Mouse (Mus musculus) layer of hippocampus, postnatal 36 days (tissue): Measurements from ENCODE around the gene Parp4. TPM values are rescaled to one million over a fixed set of nuclear protein-coding genes. Genes with fewer than 3 reads are reported as not detected.

Experiments
- DNase-seq, 2 experiments: peaks; one replicate each; pipeline ENCODE4 v3.0.0; 2022
- total RNA-seq, 2 experiments: library from RNA; stranded (reverse); gene quantifications; 2 replicates each; pipeline ENCODE4 v1.2.3; 2021

Gene Parp4
- 1 to 10 TPM; 4.3 to 5.1 TPM for total RNA-seq

DNA sequence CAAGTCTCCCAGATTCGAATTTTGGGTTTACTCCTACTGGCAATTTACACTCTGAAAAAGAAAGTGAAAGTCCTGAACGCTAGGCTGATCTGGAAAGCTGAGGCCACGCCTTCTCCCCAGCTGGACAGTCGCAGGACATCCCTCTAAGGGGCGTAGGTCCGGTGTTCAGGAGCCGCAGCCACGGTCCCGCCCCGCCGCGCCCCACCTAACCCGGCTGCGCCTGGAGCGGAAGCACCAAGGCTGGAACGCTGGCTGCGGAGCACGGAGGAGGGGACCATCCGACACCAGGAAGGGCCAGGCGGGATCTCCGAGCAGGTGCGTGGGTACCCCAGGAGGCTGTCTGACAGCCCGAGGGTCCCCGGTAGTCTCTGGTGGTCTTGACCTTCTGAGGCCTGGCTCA, at the start of gene Parp4, which contains the start of gene Cenpj:
Gene Parp4 (plus strand): TSS at position 204 of the 400 bp plus-strand sequence.
Gene Cenpj (minus strand): TSS at position 10 of the 400 bp plus-strand sequence.
- DNase-seq: peak; percentile 49 to 51

DNA sequence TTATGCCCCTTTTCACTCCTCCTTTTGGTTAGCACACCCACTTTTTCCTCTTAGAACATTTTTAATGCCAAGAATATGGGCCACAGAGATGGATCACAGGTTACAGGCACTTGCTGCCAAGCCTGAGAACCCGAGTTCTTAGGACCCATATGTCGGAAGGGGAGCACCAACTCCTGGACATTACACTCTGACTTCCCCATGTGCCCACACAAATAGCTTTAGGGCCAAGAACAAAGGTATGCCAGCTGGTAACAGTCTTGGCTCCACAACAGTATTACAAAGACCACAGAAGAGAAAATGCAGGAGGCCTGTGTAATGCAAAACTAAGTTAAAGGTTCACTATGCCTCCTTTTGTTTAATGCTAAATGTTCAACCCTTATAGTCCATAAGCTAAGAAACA, 44.6 kb upstream of the Parp4 start:
- DNase-seq: no peak

DNA sequence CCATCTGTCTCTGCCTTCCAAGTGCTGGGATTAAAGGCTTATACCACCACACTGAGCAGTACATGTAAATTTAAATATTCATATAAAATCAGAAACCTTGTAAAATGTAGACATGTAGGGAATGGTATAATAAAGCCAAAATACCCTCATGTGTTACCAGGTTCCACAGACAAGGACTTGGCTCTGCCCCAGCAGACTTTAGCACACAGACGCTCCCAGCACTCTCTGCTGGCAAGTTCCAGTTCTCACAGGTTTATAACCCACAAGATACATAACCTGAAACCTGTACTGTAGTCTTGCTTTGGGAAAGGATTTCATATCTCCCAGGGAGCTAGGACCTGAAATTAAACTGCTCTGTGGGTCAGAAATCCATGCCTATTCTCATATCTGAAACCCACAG, 30.5 kb upstream of the Parp4 start:
- DNase-seq: no peak

DNA sequence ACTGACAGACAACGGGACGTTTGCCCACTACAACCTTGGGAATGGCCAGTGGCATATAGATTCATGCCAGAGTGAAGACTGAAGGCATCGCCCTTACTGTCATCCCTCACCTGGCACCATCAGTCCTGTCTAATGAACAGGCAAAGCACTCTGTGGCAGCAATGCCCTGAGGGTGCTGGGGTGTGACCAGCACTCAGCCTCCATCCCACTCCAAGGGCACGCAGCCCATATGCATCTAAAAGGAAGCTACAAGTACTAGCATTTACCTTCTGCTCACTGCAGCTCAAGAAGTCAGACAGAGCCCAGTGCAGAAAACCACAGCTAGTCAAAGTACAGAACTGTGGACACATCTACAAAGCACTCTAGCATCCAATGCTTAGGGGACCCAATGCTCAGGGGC, 29.9 kb upstream of the Parp4 start:
- no peak for DNase-seq

DNA sequence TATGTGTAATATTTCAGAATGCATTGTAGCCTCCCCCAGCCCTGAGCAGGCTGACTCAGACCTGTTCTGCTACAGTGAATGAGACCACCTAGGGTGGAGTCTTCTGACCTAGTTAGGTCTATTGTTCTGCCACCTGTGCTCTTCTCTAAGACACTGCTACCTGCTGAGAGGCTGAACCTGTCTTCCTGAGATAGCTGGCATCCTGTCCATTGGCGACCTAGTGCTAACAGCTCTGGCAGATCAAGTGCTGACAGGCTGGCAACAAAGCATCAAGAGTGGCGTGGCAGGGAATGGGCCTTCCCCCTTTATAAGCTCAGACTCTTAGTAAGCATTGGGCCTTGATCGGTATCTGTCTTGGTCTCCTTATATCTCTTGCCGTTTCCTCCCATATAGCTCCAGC, 24.5 kb upstream of the Parp4 start:
- DNase-seq: no peak

DNA sequence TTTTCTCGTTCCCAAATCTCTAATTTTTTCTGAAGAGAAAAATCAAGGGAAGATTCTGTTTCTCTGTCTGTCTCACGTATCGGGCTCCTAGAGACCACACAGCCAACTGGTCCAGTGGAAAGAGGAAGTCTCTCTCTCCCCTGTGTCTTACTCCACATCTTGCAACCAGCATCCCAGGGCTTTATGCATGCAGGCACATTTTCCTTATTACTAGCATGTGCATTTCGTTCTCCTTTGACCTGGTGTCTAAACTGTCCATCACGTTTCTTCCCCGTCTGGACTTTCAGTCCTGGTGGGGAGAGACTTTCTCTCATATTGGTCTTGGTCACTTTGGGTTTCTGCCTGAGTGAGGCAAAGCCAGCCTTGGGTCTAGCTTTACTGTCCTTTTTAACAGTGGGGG, 22.5 kb upstream of the Parp4 start:
- no peak for DNase-seq

DNA sequence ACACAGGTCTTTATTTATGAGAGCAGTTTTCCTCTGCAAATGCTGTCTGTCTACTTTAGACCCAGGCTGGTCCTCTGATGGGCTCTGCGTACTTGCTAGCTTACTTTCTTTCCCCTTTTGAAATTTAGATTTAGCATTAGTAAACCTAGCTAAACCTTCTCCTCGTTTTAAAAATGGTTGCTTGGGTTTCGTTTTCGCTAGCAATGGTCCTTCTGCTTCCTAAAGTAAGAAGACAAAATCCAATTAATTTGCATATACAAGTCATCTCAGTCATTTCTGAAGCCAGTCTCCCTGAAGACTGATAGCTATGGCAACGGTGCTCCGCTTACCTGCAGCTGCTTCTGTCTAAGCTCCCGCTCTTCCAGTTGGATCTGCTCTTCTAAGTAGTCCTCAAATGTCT, 22.1 kb upstream of the Parp4 start:
- no peak for DNase-seq

DNA sequence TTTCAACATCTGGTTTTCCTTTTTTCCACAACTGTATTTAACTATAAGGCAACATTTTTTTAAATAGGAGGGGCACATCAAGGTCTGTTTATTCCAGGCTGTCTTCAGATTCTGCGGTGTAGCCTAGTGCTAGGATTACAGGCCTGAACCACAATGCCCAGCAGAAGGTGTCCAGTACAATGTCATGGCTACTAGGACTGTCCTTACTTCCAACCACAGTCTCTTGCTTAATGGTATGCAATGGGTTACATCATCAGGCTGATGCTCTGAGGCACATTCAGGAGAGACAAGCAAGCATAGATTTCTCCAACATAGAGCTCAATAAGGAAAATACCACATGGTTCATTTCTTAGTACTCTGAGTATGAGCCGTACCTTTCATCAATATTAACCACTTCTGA, 20.7 kb upstream of the Parp4 start:
- no peak for DNase-seq

DNA sequence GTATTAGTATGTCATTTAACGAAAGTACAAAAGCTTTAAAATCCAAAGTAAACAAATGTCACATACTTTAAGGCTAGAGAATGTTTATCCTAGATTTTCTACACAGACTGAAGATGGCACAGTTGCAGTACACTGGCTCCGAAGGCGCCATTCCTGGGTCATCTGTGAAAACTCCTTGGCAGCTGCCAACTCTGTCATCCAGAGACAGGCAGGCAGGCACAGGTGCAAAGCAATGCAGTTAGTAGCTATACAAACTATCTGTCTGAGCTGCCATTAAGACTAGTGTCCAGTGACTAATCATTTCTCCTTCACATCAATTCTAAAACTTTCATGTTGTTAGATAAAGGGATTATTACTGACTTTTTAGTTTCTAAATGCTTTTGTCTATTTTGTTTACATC, 16.3 kb upstream of the Parp4 start:
- no peak for DNase-seq

DNA sequence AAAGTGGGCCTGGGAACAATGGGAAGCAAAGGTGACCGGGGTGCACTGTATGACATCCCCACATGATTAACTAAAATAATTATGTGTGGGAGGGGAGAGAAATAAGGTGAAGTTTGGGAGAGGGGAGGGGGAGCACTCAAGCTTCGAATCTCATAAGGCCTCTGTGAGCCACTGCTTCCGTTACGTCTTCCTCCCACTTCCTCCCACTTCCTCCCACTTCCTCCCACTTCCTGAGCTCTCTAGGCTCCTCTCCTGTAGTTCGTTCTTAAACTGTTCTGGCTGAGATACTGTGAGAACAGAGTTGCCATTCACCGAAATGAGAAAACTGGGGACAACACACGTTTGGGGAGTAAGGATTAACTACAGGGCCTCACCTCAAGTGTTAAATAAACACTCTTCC, 7.9 kb upstream of the Parp4 start:
- DNase-seq: no peak

DNA sequence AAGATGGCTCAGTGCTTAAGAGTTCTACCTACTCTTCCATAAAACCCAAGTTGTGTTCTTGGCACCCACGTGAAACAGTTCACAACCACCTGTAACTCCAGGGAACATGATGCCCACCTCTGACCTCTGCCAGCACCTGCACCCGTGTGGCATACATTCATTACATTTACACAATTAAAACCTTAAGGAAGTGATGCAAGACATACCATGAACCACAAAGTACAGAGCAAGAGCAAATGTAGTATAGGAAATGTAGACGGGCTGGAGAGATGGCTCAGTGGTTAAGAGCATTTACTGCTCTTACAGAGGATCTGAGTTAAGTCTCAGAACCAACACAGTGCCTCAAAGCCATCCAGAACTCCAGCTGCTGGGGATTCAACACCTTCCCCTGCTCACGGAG, 6.4 kb upstream of the Parp4 start:
- DNase-seq: no peak

DNA sequence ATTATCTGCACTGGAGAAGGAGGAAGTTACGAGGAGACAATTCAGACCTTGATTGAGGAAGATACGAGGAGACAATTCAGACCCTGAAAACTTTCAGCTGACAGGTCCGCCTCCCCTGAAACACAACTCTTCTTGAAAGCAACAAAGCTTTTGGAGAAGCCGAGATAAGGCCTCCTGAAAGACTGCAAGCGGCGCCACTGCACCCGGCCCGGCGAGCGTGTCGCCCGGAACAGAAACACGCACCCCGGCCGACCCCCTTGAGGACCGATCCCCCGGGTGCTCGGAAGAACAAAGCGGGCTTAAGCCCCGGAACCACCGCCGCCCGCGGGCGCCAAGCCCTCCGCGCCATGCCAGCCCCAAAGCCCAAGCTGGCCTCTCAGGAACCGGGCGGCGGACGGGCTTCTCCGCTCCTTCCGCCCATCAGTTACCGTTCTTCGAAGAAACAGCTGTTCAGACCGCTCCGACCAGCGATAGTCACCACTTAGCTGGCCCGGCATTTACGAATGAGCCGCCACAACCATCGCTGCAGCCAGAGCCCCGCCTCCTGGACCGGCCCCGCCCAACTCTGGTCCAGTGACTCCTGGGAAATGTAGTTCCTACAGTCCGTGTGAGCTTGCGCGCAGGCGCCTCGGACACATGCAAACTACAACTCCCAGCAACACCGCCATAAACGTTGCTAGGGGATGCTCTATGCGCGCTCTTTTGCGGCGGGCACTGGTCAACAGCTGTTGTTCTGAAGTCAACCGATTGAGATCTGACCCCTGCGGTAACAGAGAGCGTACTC, 3.9 kb upstream of the Parp4 start:
- DNase-seq: peak; percentile 94 to 95

DNA sequence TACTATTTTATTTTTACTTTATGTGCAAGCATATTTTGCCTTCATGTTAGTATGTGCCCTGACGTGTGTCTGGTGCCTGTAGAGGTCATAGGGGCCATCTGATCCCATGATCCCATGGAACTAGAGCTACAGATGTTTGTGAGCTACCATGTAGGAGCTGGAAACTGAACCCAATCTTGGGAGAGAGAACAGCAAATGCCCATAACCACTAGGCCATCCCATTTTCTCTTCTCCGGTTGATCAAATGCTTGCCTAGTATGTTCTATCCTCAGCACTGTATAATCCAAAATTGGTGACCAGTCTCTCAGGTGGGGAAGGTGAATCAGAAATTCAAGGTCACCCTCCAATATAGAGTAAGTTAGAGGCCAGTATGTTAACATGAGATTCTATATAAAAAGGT, 2.9 kb upstream of the Parp4 start:
- no peak for DNase-seq

DNA sequence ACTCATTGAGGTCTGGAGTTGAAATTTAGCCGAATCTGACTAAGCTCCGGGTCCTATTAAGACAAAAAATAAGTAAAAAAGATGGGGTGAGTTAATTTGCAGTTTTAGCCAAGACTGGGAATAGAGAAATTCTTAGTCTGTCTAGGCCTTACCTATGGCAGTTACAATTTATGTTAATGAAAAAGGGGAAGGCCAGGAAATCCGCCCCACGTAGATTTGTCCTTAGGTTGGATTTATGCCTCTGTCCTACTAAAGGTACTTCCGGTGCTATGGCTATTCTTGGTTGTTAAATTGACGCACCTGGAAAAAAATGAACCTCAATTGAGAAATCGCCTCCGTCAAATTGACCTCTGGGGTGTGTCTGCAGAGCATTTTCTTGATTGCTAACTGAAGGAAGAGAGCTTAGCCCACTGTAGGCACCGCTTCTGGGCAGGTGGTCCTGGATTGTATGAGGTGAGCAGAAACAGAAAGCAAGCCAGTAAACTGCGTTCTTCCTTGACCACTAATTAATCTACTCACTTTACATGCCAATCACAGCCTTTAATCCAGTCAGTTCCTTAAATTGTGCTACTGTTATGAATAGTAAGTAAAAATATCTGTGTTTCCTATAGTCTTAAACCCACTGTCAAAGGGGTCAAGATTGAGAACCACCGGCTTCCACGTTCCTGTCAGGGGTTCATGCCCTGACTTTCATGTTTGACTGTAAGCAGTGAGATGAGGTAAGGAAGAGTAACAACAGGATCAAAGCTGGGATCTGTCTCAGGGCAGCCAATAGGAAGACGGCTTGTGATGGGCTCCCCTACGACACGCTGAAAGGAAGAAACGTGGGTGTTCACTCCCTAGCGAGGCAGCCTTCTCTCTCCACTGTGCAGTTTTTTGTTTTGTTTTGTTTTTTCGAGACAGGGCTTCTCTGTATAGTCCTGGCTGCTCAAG, 816 bp downstream of the Parp4 start:
- no peak for DNase-seq

DNA sequence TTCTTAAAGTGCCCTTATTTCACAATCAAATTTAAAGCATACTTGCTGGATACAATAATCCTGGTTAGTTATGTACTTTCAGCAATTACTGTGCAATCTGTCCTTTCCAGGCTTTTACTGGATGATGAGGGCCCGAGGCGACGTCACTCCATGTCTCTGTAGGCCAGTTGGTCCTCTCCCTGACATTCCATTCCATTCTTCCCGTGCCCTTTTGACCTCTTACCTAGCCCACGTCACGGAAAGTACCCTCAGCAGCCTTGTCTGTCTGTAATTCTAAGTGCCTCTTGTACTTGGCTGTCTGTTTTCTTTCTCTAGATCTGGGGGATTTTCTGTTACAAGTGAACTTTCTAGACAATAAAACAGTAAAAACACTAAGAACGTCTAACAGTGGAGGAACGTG, 3.6 kb downstream of the Parp4 start:
- DNase-seq: no peak

DNA sequence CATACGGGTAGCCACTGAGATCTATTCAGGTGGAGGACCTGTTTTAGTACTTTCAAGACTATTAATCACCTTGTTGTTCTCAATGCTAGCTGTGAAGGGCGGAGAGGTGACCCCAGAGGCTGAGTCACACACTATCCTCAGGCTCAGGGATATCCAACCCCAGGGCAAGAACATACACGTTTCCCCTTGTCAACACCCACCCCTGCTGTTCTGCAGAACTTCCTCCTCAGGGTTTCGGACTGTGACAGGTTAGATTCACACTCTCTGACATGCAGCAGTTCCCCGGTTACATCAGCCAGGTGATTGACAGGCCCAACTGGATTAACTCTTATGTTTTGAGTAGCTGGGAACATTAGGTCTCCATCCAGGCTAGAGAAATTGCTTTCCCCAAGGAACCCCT, 5.7 kb downstream of the Parp4 start:
- no peak for DNase-seq

DNA sequence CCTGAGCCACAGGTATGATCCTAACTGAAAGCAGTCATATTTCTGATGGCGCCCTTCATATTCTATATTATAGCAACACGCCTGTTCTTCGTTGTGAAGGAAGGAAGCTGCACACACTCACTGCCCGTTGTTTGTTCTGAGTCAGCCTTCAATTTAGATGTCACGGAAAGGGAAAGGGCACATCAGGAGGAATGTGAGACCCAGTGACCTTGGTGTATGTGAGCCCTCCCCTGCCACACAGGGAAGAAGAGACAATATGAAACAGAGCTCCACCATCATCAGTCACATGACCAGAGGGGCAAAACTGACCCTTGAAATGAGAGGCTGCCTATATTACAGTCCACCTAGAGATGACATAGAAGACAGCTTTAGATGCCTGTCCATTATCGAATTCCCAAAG, 6.9 kb downstream of the Parp4 start:
- no peak for DNase-seq

DNA sequence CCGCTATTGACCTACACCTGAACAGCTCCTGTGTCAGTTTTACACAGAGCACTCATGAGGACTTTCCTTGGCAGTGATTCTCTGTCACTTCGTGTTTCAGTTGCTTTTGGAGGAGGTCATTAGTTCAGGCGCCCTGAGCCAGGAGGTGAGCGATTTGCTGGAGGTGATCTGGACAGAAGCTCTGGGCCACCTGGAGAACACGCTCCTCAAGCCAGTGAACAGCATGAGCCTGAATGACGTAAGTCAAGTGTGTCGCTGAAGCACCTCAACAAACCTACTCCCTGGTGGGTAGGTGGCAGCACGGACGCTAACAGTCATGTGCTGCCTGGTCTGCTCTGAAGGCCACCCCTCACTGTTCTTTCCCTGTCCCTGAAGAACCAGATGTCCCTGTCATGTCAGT, 16.8 kb downstream of the Parp4 start:
- DNase-seq: no peak

DNA sequence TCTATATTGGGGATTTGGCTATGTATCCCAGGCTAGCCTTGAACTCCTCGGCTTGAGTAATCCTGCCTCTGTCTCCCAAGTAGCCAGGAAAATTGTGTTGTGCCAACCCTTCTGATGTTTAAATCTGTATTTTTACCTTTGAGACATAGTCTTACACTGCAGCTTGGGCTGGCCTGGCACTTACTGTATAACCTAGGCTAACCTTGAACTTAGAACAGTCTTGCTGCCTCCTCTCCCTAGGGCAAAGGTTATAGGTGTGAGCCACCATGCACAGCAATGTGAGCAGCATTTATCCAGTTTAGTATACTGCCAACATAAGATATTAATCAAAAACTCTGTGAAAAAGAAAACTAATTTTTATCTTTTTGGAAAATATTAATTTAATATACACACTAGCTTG, 19.4 kb downstream of the Parp4 start:
- DNase-seq: no peak

DNA sequence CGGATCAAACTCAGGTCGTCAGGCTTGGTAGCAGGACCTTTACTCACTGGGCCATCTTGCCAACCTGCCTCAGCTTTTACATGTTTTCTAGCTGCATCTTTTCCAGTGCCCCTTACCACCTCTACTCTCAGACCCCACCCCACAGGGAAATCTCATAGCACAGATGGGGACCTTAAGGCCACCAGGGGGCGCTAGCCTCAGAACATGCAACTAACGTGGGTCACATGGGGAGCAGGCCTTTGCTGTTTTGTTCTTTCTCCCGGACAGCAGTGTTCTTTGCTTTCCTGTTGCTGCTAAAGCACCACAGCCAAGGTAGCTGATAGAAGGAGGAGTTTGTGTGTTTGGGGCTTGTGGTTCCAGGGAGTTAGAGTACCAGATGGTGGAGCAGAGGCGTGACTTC, 23.3 kb downstream of the Parp4 start:
- peak in 1 of 2 experiments; percentile 7 for DNase-seq

DNA sequence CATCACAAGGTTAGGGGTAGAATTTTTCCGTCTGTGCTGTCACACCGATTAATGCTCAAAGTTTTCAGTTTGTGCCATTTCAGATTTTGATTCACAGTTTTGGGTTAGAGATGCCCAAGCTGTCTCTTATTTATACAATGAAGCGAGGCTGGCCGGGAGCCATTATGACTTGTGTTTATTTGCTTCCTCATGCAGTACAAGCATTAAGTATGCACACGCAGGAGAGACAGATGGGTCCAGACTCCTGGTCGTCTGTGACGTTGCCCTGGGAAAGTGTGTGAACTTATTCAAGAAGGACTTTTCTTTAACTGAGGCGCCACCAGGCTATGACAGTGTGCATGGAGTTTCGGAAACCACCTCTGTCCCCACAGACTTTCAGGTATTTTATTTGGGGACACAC, 26.6 kb downstream of the Parp4 start:
- DNase-seq: peak; percentile 1 to 5

DNA sequence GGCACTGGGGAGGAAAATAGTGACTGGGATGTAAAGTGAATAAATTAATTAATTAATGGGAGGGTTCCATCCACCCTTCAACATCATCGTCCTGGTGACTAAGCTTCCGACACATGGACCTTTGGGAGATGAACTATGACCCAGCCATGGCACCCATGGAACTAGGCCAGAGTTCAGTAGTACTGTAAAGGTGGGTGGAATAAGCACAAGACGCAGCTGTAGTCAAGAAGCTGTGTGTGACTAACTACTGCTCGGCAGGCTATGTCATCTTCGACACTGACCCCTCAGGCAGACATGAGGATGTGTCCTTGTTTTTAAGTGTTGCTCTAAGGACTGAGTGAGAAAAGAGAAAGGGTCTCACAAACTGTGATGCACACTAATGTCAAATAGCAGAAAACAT, 29.0 kb downstream of the Parp4 start:
- DNase-seq: no peak

DNA sequence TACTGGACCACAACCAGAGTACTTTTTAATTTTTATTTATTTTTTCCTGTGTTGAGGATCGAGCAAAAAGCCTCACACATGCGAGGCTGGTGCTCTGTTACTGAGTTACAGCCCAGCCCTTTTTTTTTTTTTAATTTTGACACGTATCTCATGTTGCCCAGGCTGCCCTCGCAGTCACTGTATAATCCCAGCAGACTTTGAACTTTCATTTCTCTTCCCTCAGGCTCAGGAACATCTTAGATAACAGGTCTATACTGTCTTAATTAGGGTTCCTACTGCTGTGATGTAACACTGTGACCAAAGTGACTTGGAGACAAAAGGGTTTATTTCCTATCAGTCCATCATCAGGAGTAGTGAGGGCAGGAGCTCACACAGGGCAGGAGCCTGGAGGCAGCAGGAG, 29.7 kb downstream of the Parp4 start:
- no peak for DNase-seq

DNA sequence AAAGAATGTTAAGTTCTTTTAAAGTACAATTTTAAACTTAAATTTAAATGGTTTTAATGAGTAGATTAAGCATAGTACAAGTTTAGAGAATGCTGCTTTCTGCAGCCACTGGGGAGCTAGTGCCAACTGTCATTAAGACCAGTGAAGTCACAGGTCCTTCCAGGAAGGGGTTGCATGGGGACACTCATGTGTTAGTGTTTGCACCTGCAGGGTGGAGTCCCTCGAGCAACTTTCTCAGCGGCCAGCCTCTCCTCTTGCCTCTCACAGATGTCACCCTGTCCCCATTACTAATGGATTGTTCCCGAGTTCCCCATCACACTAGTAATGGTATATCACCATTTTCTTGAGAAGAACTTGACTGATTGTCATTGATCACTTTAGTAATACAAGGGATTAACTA, 37.8 kb downstream of the Parp4 start:
- DNase-seq: no peak
